Mouse (Mus musculus): ENCODE measurements around the gene Ccdc115. TPM values are rescaled to one million over a fixed set of nuclear protein-coding genes. Genes with fewer than 3 reads are reported as not detected.

Gene Ccdc115
- polyA plus RNA-seq, 1 experiment from 2014 or later: 21.0 TPM

GRCm38 (mm10) chr1:34429281-34429680, 10.2 kb downstream of the Ccdc115 start:
- TF ChIP-seq CTCF (IDR thresholded peaks at IDR 0.05; ENCODE audit: low read depth) (no peak), EP300 (IDR thresholded peaks at IDR 0.05; ENCODE audit: low read depth) (no peak)
- peaks cover 23% of the 10 kb centered on the region for H3K9me3 ChIP-seq (ENCODE audit: low read length)
- peaks cover 7% of the 10 kb centered on the region for H3K4me1 ChIP-seq (ENCODE audit: insufficient read depth)
- H3K27ac ChIP-seq (ENCODE audit: low read depth): no peak overlapping the region
- H3K4me2 ChIP-seq (ENCODE audit: low read depth, low read length): no peak overlapping the region
- no peak overlapping the region for H3K4me3 ChIP-seq (ENCODE audit: low read depth, low read length)
- ATAC-seq (no peak), DNase-seq (no peak)
- no peak overlapping the region for H3K9ac ChIP-seq (replicated peaks)
- WGBS (ENCODE audit: insufficient replicate concordance): 84% methylated on average over 4 of the region's 4 CpGs
- no peaks in the 10 kb centered on the region for H3K27me3 ChIP-seq (ENCODE audit: insufficient read depth, low read length)
- peaks cover 4% of the 10 kb centered on the region; the same call in 1 of the 2 replicates for H3K36me3 ChIP-seq (replicated peaks; ENCODE audit: insufficient read depth, low read length)

GRCm38 (mm10) chr1:34428466-34428865, 11.0 kb downstream of the Ccdc115 start:
- peaks cover 4% of the 10 kb centered on the region; the same call in 1 of the 2 replicates for H3K36me3 ChIP-seq (replicated peaks; ENCODE audit: insufficient read depth, low read length)
- DNase-seq (no peak), ATAC-seq (no peak)
- H3K4me2 ChIP-seq (ENCODE audit: low read depth, low read length): no peak overlapping the region
- no peak for TF ChIP-seq CTCF (IDR thresholded peaks at IDR 0.05; ENCODE audit: low read depth)
- no peak for TF ChIP-seq EP300 (IDR thresholded peaks at IDR 0.05; ENCODE audit: low read depth)
- H3K27ac ChIP-seq (ENCODE audit: low read depth): no peak overlapping the region
- 86% methylated on average over 2 of the region's 2 CpGs for WGBS (ENCODE audit: insufficient replicate concordance)
- no peaks in the 10 kb centered on the region for H3K27me3 ChIP-seq (ENCODE audit: insufficient read depth, low read length)
- peaks cover 23% of the 10 kb centered on the region for H3K9me3 ChIP-seq (ENCODE audit: low read length)
- H3K9ac ChIP-seq (replicated peaks): no peak overlapping the region
- no peak overlapping the region for H3K4me3 ChIP-seq (ENCODE audit: low read depth, low read length)
- H3K4me1 ChIP-seq (ENCODE audit: insufficient read depth): peaks cover 2% of the 10 kb centered on the region; the same call in 1 of the 2 replicates

- peak; percentile 60; the same call in 1 of the 2 replicates for ATAC-seq
Observed at GRCm38 (mm10) chr1:34399182-34399953, 40.1 kb downstream of the Ccdc115 start.

GRCm38 (mm10) chr1:34396321-34396720, 43.2 kb downstream of the Ccdc115 start:
- DNase-seq (no peak), ATAC-seq (no peak)
- no peak overlapping the region for H3K4me2 ChIP-seq (ENCODE audit: low read depth, low read length)
- TF ChIP-seq CTCF (IDR thresholded peaks at IDR 0.05; ENCODE audit: low read depth): no peak
- TF ChIP-seq EP300 (IDR thresholded peaks at IDR 0.05; ENCODE audit: low read depth): no peak
- no peaks in the 10 kb centered on the region for H3K27me3 ChIP-seq (ENCODE audit: insufficient read depth, low read length)
- H3K27ac ChIP-seq (ENCODE audit: low read depth): no peak overlapping the region
- H3K4me3 ChIP-seq (ENCODE audit: low read depth, low read length): no peak overlapping the region
- no peaks in the 10 kb centered on the region for H3K4me1 ChIP-seq (ENCODE audit: insufficient read depth)
- no peaks in the 10 kb centered on the region for H3K36me3 ChIP-seq (replicated peaks; ENCODE audit: insufficient read depth, low read length)
- no peak overlapping the region for H3K9ac ChIP-seq (replicated peaks)
- H3K9me3 ChIP-seq (ENCODE audit: low read length): no peaks in the 10 kb centered on the region
- WGBS (ENCODE audit: insufficient replicate concordance): 80% methylated on average over 4 of the region's 4 CpGs

More at GRCm38 (mm10) chr1:34399182-34399953, 40.1 kb downstream of the Ccdc115 start:
- no peaks in the 10 kb centered on the region for H3K27me3 ChIP-seq (ENCODE audit: insufficient read depth, low read length)
- no peak overlapping the region for H3K9ac ChIP-seq (replicated peaks)
- TF ChIP-seq CTCF (IDR thresholded peaks at IDR 0.05; ENCODE audit: low read depth) (no peak), EP300 (IDR thresholded peaks at IDR 0.05; ENCODE audit: low read depth) (no peak)
- no peak for DNase-seq
- no peaks in the 10 kb centered on the region for H3K36me3 ChIP-seq (replicated peaks; ENCODE audit: insufficient read depth, low read length)
- 46% methylated on average over 11 of the region's 11 CpGs for whole genome bisulfite sequencing (ENCODE audit: insufficient replicate concordance)
- no peak overlapping the region for H3K27ac ChIP-seq (ENCODE audit: low read depth)
- H3K4me1 ChIP-seq (ENCODE audit: insufficient read depth): no peaks in the 10 kb centered on the region
- H3K4me2 ChIP-seq (ENCODE audit: low read depth, low read length): no peak overlapping the region
- no peaks in the 10 kb centered on the region for H3K9me3 ChIP-seq (ENCODE audit: low read length)
- H3K4me3 ChIP-seq (ENCODE audit: low read depth, low read length): no peak overlapping the region

- Histone ChIP-seq H3K9me3 (ENCODE audit: low read length) (no peaks in the 10 kb centered on the region), H3K4me1 (ENCODE audit: insufficient read depth) (no peaks in the 10 kb centered on the region), H3K4me2 (ENCODE audit: low read depth, low read length) (no peak overlapping the region), H3K9ac (replicated peaks) (no peak overlapping the region), H3K27me3 (ENCODE audit: insufficient read depth, low read length) (no peaks in the 10 kb centered on the region), H3K27ac (ENCODE audit: low read depth) (no peak overlapping the region), H3K36me3 (replicated peaks; ENCODE audit: insufficient read depth, low read length) (no peaks in the 10 kb centered on the region), H3K4me3 (ENCODE audit: low read depth, low read length) (no peak overlapping the region)
- TF ChIP-seq EP300 (IDR thresholded peaks at IDR 0.05; ENCODE audit: low read depth) (peak; percentile 14; the same call in 1 of the 2 replicates), CTCF (IDR thresholded peaks at IDR 0.05; ENCODE audit: low read depth) (no peak)
- DNase-seq: no peak
- ATAC-seq: peak; percentile 62
- 53% methylated on average over 6 of the region's 6 CpGs for WGBS (ENCODE audit: insufficient replicate concordance)
Observed at GRCm38 (mm10) chr1:34389234-34389891, 50.1 kb downstream of the Ccdc115 start.

- ATAC-seq (no peak), DNase-seq (no peak)
- H3K36me3 ChIP-seq (replicated peaks; ENCODE audit: insufficient read depth, low read length): no peaks in the 10 kb centered on the region
- no peaks in the 10 kb centered on the region for H3K4me1 ChIP-seq (ENCODE audit: insufficient read depth)
- no peak overlapping the region for H3K4me2 ChIP-seq (ENCODE audit: low read depth, low read length)
- WGBS (ENCODE audit: insufficient replicate concordance): 77% methylated on average over 11 of the region's 11 CpGs
- no peak overlapping the region for H3K9ac ChIP-seq (replicated peaks)
- no peaks in the 10 kb centered on the region for H3K9me3 ChIP-seq (ENCODE audit: low read length)
- TF ChIP-seq EP300 (IDR thresholded peaks at IDR 0.05; ENCODE audit: low read depth): no peak
- no peak for TF ChIP-seq CTCF (IDR thresholded peaks at IDR 0.05; ENCODE audit: low read depth)
- 0 out of 2 replicates have a peak overlapping the region, but pooled peaks have one; percentile 24 for H3K27ac ChIP-seq (ENCODE audit: low read depth)
- H3K27me3 ChIP-seq (ENCODE audit: insufficient read depth, low read length): no peaks in the 10 kb centered on the region
- H3K4me3 ChIP-seq (ENCODE audit: low read depth, low read length): no peak overlapping the region
Observed at GRCm38 (mm10) chr1:34388849-34389233, 50.6 kb downstream of the Ccdc115 start.
